ENCODE assay signal across 13 mouse cellular contexts in the genomic region with DNA sequence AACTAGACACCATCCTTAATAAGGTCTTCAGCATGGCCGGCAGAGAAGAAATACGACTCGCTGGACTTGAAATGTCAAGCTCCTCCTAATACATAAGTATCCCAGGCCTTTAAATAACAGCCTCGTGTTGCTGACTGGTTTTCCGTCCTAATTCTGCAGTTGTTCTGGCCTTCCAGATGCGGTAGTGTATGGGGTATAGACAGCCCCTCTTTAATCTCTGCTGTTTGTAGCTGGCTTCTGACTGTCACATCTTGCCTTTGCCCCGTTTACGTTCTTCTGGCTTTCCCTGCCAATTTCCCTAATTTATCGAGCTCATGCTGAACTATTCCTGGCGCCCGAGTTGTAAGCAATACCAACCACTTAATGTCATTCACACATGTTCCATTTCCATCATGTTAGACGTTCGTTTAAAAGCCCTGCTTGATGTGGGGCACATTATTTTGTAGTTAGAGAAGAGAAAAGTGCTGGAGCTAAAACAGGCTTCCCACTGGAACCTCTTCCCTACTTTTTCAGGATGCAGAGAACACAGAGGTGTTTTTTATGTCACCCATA.
A peak's percentile ranks its signal among the peaks of the same experiment; 100 is the strongest.
DNase-seq lines count a peak whose midpoint lies in the region; ATAC-seq lines count a peak whose summit lies in the region.
"Had no signal": no experiment of that assay in that cellular context is flagged by ENCODE, and none has a peak within 500 bp of the region (broad histone marks: within the 10 kb centered on the region; RNA-seq: fewer than 3 reads in every experiment).

No protein-coding gene starts in this region.

- no peaks in the 10 kb centered on the region for H3K9me3 ChIP-seq in heart, embryonic 11.5 days (replicated peaks; ENCODE audit: control insufficient read depth, low read length)
- H3K9me3 ChIP-seq in neural tube, embryonic 15.5 days (replicated peaks), result no peaks in the 10 kb centered on the region
- H3K9me3 ChIP-seq: liver, embryonic 13.5 days; neural tube, embryonic 13.5 days; stomach, embryonic 15.5 days had no signal

- H3K9ac ChIP-seq in heart, embryonic 11.5 days (ENCODE audit: low read depth, low read length), result no peak overlapping the region
- no peak overlapping the region for H3K9ac ChIP-seq in neural tube, embryonic 15.5 days (replicated peaks)
- H3K9ac ChIP-seq: liver, embryonic 13.5 days; neural tube, embryonic 13.5 days; stomach, embryonic 15.5 days had no signal

- no peaks in the 10 kb centered on the region for H3K4me1 ChIP-seq in heart, embryonic 11.5 days (ENCODE audit: control insufficient read depth, insufficient read depth, low read length)
- H3K4me1 ChIP-seq in neural tube, embryonic 15.5 days, result peaks cover 8% of the 10 kb centered on the region; the same call in 1 of the 2 replicates
- H3K4me1 ChIP-seq: liver, embryonic 13.5 days; stomach, embryonic 15.5 days had no signal

- no peaks in the 10 kb centered on the region for H3K27me3 ChIP-seq in heart, embryonic 11.5 days (ENCODE audit: control insufficient read depth, insufficient read depth, low read length)
- H3K27me3 ChIP-seq in neural tube, embryonic 15.5 days (replicated peaks), result no peaks in the 10 kb centered on the region
- H3K27me3 ChIP-seq: liver, embryonic 13.5 days; neural tube, embryonic 13.5 days; stomach, embryonic 15.5 days had no signal

- 68% methylated on average over 13 of the region's 13 CpGs for WGBS in heart, embryonic 11.5 days (ENCODE audit: insufficient replicate concordance)
- WGBS in neural tube, embryonic 15.5 days, result 65% methylated on average over 13 of the region's 13 CpGs

- no peak overlapping the region for H3K4me3 ChIP-seq in heart, embryonic 11.5 days (ENCODE audit: low read depth, low read length)
- H3K4me3 ChIP-seq in neural tube, embryonic 15.5 days (replicated peaks), result no peak overlapping the region
- H3K4me3 ChIP-seq: liver, embryonic 13.5 days; neural tube, embryonic 13.5 days; stomach, embryonic 15.5 days had no signal

- no peak for ATAC-seq in heart, embryonic 11.5 days (replicated peaks; ENCODE audit: insufficient number of reproducible peaks, low FRiP score, low TSS enrichment)
- ATAC-seq in neural tube, embryonic 15.5 days (ENCODE audit: low FRiP score), result no peak

- H3K36me3 ChIP-seq in heart, embryonic 11.5 days (ENCODE audit: control insufficient read depth, insufficient read depth, low read length), result no peaks in the 10 kb centered on the region
- no peaks in the 10 kb centered on the region for H3K36me3 ChIP-seq in neural tube, embryonic 15.5 days
- H3K36me3 ChIP-seq: liver, embryonic 13.5 days; neural tube, embryonic 13.5 days; stomach, embryonic 15.5 days had no signal

- H3K27ac ChIP-seq in heart, embryonic 11.5 days (ENCODE audit: low read depth, low read length), result no peak overlapping the region
- no peak overlapping the region for H3K27ac ChIP-seq in neural tube, embryonic 15.5 days (replicated peaks)
- H3K27ac ChIP-seq: liver, embryonic 13.5 days; neural tube, embryonic 13.5 days; stomach, embryonic 15.5 days had no signal

- peak; percentile 29 for DNase-seq in embryo, embryonic 10 days (ENCODE audit: low spot score)
- DNase-seq in embryo, embryonic 10.5 days (ENCODE audit: low spot score), result no peak
- peak; percentile 8 to 18 for DNase-seq in heart, adult 18-20 months
- peak; percentile 24 for DNase-seq in neural tube, embryonic 10.5 days (ENCODE audit: extremely low spot score, low spot score)
- no peak for DNase-seq in layer of hippocampus, adult 18-20 months (ENCODE audit: low spot score in 2 of 2)
- no peak for DNase-seq in T-cell, adult 2 months (ENCODE audit: low spot score)
- DNase-seq: cerebellum, adult 8-10 months; liver, embryonic 13.5 days; thymus, postnatal 14 days had no signal

- no peak overlapping the region for H3K4me2 ChIP-seq in heart, embryonic 11.5 days
- no peak overlapping the region for H3K4me2 ChIP-seq in neural tube, embryonic 15.5 days
- H3K4me2 ChIP-seq: liver, embryonic 13.5 days; neural tube, embryonic 13.5 days; stomach, embryonic 15.5 days had no signal

Comparison
In these comparisons a context has a peak if more than half of its experiments do, and no peak if none do; other contexts are left out.
1. DNase-seq: peak in embryo, embryonic 10 days (single experiment), heart, adult 18-20 months (2 of 2) and neural tube, embryonic 10.5 days (single experiment); none in embryo, embryonic 10.5 days (single experiment), layer of hippocampus, adult 18-20 months (0 of 2) and T-cell, adult 2 months (single experiment).